Mouse (Mus musculus) heart, embryonic 11.5 days (tissue): ENCODE results near the gene Cald1. TPM values are rescaled to one million over a fixed set of nuclear protein-coding genes. Genes with fewer than 3 reads are reported as not detected.
A peak's percentile ranks its signal among the peaks of the same experiment; 100 is the strongest.

Experiments used
- ATAC-seq: fragments of 200-750 bp; cut with Nextera tagmentation; replicated peaks from 2 replicates; pipeline ENCODE4 v1.8.0; 2017; ENCODE audit warnings: moderate library complexity; ENCODE audit not compliant: insufficient number of reproducible peaks, low FRiP score, low TSS enrichment
- H3K27ac ChIP-seq: fragments of 300-500 bp; sonication (generic); 2 replicates; pipeline ENCODE4 v1.5.1; 2014; ENCODE audit warnings: mild to moderate bottlenecking, low read depth, low read length
- H3K27me3 ChIP-seq: fragments of 300-500 bp; sonication (generic); 2 replicates; pipeline ENCODE4 v1.6.1; 2014; ENCODE audit warnings: mild to moderate bottlenecking, low read length, mixed read lengths; ENCODE audit not compliant: control insufficient read depth, insufficient read depth
- H3K36me3 ChIP-seq: fragments of 300-500 bp; sonication (generic); 2 replicates; pipeline ENCODE4 v1.6.1; 2014; ENCODE audit warnings: mild to moderate bottlenecking, low read length, moderate library complexity, mixed read lengths; ENCODE audit not compliant: control insufficient read depth, insufficient read depth
- H3K4me1 ChIP-seq: fragments of 300-500 bp; sonication (generic); 2 replicates; pipeline ENCODE4 v1.6.1; 2014; ENCODE audit warnings: low read length; ENCODE audit not compliant: control insufficient read depth, insufficient read depth
- H3K4me2 ChIP-seq: fragments of 300-500 bp; sonication (generic); 2 replicates; pipeline ENCODE4 v1.6.1; 2014; ENCODE audit warnings: mild to moderate bottlenecking, moderate library complexity
- H3K4me3 ChIP-seq: fragments of 300-500 bp; sonication (generic); 2 replicates; pipeline ENCODE4 v1.5.1; 2014; ENCODE audit warnings: low read depth, low read length
- H3K9ac ChIP-seq: fragments of 300-500 bp; sonication (generic); 2 replicates; pipeline ENCODE4 v1.6.1; 2014; ENCODE audit warnings: mild to moderate bottlenecking, low read depth, low read length, moderate library complexity
- H3K9me3 ChIP-seq: fragments of 300-500 bp; sonication (generic); replicated peaks from 2 replicates; pipeline ENCODE4 v1.6.1; 2016; ENCODE audit warnings: low read length; ENCODE audit not compliant: control insufficient read depth
- WGBS: fragments of 180-500 bp; shearing (Covaris S2); extraction: QIAGEN DNeasy Blood & Tissue Kit; methylation state at CpG from one replicate; pipeline ENCODE4 v1.1.7; 2014; ENCODE audit not compliant: insufficient replicate concordance; 5-methylcytosine and 5-hydroxymethylcytosine counted together
- polyA plus RNA-seq: library from polyadenylated mRNA; unstranded; fragments of >200 nt; fragmentation: Nextera tagmentation; extraction: Ambion mirVana; gene quantifications from 2 replicates; pipeline ENCODE4 v1.2.1, GENCODE M21; 2014

Gene Cald1
- polyA plus RNA-seq, 1 experiment from 2014 or later, result 167 TPM

DNA sequence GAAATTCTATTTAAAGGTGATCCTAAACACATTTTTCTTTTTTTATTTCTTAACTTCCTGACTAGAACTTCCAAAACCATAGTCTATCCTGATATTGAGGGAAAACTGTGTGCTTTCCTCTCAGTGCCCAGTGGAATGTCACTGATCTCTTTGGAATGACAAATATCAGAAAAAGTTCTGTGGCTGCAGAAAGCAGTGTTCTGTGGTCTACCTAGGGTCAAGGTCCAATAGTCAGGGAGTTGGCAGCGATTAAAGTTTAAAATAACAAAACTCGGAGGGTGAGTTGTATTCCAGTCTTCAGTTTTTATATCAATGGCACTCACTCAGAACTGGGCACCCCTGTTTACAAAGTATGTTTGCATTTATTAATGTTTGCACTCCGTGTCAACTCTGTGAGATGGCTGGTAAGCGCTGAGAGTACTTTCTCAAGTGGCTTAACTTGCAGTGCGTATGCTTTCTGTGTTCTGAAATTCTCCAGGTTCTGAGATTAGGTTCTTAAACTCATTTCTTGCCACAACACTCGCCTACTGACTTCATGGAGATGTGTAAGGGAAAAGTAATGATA is 18.7 kb upstream of the Cald1 start:
- Histone ChIP-seq H3K4me2 (no peak overlapping the region), H3K9ac (no peak overlapping the region), H3K4me1 (0 out of 2 replicates have a peak, but pooled peaks cover 2% of the 10 kb centered on the region), H3K9me3 (no peaks in the 10 kb centered on the region), H3K27ac (no peak overlapping the region), H3K4me3 (no peak overlapping the region), H3K36me3 (no peaks in the 10 kb centered on the region), H3K27me3 (no peaks in the 10 kb centered on the region)
- 71% methylated on average over 6 of the region's 6 CpGs for WGBS
- ATAC-seq, result no peak

- no peak overlapping the region for H3K4me2 ChIP-seq
- H3K27ac ChIP-seq, result no peak overlapping the region
- ATAC-seq, result no peak
- H3K4me1 ChIP-seq, result no peaks in the 10 kb centered on the region
- no peaks in the 10 kb centered on the region for H3K27me3 ChIP-seq
- no peak overlapping the region for H3K9ac ChIP-seq
- no peaks in the 10 kb centered on the region for H3K36me3 ChIP-seq
- no peaks in the 10 kb centered on the region for H3K9me3 ChIP-seq
- WGBS, result 44% methylated on average over 5 of the region's 5 CpGs
- no peak overlapping the region for H3K4me3 ChIP-seq
Measured at GRCm38 (mm10) chr6:34583365-34583764, 14.9 kb upstream of the Cald1 start.

- 70% methylated on average over 4 of the region's 4 CpGs for WGBS
- Histone ChIP-seq H3K4me1 (no peaks in the 10 kb centered on the region), H3K4me2 (no peak overlapping the region), H3K9me3 (no peaks in the 10 kb centered on the region), H3K27me3 (no peaks in the 10 kb centered on the region), H3K9ac (no peak overlapping the region), H3K4me3 (no peak overlapping the region), H3K36me3 (no peaks in the 10 kb centered on the region), H3K27ac (no peak overlapping the region)
- ATAC-seq, result no peak
Measured at GRCm38 (mm10) chr6:34588066-34588465, 10.2 kb upstream of the Cald1 start.

- no peaks in the 10 kb centered on the region for H3K9me3 ChIP-seq
- ATAC-seq, result no peak
- H3K9ac ChIP-seq, result no peak overlapping the region
- no peak overlapping the region for H3K4me2 ChIP-seq
- H3K4me3 ChIP-seq, result no peak overlapping the region
- no peaks in the 10 kb centered on the region for H3K27me3 ChIP-seq
- H3K36me3 ChIP-seq, result no peaks in the 10 kb centered on the region
- 86% methylated on average over 9 of the region's 9 CpGs for WGBS
- H3K27ac ChIP-seq, result no peak overlapping the region
- H3K4me1 ChIP-seq, result no peaks in the 10 kb centered on the region
Measured at GRCm38 (mm10) chr6:34590716-34591115, 7.6 kb upstream of the Cald1 start.

DNA sequence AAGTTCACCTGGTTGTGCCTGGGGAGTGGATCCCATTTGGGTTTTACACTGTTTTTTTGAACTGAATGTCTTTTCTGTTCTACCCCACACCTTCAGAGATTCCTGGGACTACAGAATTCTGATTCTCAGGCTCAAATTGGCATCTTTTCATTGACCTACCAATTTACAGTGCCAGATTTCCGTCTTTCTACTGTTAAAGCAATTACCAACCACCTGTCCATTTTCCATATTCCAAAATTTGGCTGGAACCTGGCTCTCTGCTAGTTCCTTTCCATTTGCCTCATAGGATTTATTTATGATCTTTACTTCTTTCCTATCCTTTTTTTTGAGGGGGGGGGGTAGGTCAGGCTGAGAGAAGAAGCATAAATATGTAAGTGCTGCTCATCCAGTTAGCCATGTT is 4.9 kb upstream of the Cald1 start:
- no peak for ATAC-seq
- no peak overlapping the region for H3K4me2 ChIP-seq
- peaks cover 8% of the 10 kb centered on the region; the same call in 1 of the 2 replicates for H3K4me1 ChIP-seq
- no peaks in the 10 kb centered on the region for H3K27me3 ChIP-seq
- H3K27ac ChIP-seq, result no peak overlapping the region
- WGBS, result 81% methylated on average over 1 of the region's 1 CpGs
- H3K9me3 ChIP-seq, result no peaks in the 10 kb centered on the region
- H3K9ac ChIP-seq, result no peak overlapping the region
- no peaks in the 10 kb centered on the region for H3K36me3 ChIP-seq
- H3K4me3 ChIP-seq, result no peak overlapping the region

GRCm38 (mm10) chr6:34597316-34597715 is 984 bp upstream of the Cald1 start:
- Histone ChIP-seq H3K4me2 (no peak overlapping the region), H3K36me3 (no peaks in the 10 kb centered on the region), H3K9me3 (no peaks in the 10 kb centered on the region), H3K4me1 (peaks cover 29% of the 10 kb centered on the region), H3K27me3 (no peaks in the 10 kb centered on the region), H3K27ac (no peak overlapping the region), H3K9ac (no peak overlapping the region), H3K4me3 (no peak overlapping the region)
- ATAC-seq, result no peak
- 82% methylated on average over 3 of the region's 3 CpGs for WGBS

GRCm38 (mm10) chr6:34599171-34599570 is 871 bp downstream of the Cald1 start:
- Histone ChIP-seq H3K27me3 (no peaks in the 10 kb centered on the region), H3K36me3 (no peaks in the 10 kb centered on the region), H3K4me3 (peak overlapping the region; percentile 63), H3K27ac (peak overlapping the region; percentile 92), H3K4me2 (peak overlapping the region; percentile 64), H3K9me3 (no peaks in the 10 kb centered on the region), H3K9ac (peak overlapping the region; percentile 81), H3K4me1 (peaks cover 37% of the 10 kb centered on the region)
- no peak for ATAC-seq
- 39% methylated on average over 9 of the region's 9 CpGs for WGBS

- ATAC-seq, result no peak
- Histone ChIP-seq H3K36me3 (no peaks in the 10 kb centered on the region), H3K27ac (peak overlapping the region; percentile 92), H3K9me3 (no peaks in the 10 kb centered on the region), H3K4me2 (peak overlapping the region; percentile 64), H3K4me1 (peaks cover 37% of the 10 kb centered on the region), H3K4me3 (peak overlapping the region; percentile 63), H3K9ac (peak overlapping the region; percentile 81), H3K27me3 (no peaks in the 10 kb centered on the region)
- 24% methylated on average over 10 of the region's 10 CpGs for WGBS
Measured at GRCm38 (mm10) chr6:34599631-34600111, 1.4 kb downstream of the Cald1 start.

DNA sequence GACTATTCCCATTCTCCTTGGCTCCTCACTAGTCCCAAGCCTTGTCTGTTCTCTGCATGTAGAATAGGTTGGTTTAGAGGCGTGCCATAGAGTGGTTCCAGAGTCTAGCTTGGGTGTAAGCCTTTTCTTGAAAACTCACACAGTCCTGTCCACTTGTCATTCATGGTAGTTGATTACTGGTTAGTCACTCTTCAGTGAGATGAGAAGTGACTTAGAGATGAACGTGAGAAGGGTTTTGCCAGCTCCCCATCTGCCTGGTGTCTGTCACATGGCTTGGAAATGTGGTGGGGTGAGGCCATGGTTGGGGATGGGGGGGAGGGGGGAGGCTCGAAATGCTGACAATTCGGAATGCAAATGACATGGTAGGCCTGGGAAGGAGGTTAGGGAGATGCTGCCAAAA is 2.5 kb downstream of the Cald1 start:
- no peak overlapping the region for H3K27ac ChIP-seq

More for the DNA sequence above, 2.5 kb downstream of the Cald1 start:
- H3K36me3 ChIP-seq, result no peaks in the 10 kb centered on the region
- no peak overlapping the region for H3K4me3 ChIP-seq
- no peak for ATAC-seq
- H3K9me3 ChIP-seq, result no peaks in the 10 kb centered on the region
- H3K27me3 ChIP-seq, result no peaks in the 10 kb centered on the region
- no peak overlapping the region for H3K9ac ChIP-seq
- peak overlapping the region; percentile 64 for H3K4me2 ChIP-seq
- peaks cover 40% of the 10 kb centered on the region for H3K4me1 ChIP-seq
- WGBS, result 71% methylated on average over 4 of the region's 4 CpGs
